Mouse (Mus musculus): ENCODE results near the gene Spsb3. TPM values are rescaled to one million over a fixed set of nuclear protein-coding genes. Genes with fewer than 3 reads are reported as not detected.

Gene Spsb3
- total and polyA plus RNA-seq, 2 experiments from 2014 or later, result 89.8 to 91.0 TPM

DNA sequence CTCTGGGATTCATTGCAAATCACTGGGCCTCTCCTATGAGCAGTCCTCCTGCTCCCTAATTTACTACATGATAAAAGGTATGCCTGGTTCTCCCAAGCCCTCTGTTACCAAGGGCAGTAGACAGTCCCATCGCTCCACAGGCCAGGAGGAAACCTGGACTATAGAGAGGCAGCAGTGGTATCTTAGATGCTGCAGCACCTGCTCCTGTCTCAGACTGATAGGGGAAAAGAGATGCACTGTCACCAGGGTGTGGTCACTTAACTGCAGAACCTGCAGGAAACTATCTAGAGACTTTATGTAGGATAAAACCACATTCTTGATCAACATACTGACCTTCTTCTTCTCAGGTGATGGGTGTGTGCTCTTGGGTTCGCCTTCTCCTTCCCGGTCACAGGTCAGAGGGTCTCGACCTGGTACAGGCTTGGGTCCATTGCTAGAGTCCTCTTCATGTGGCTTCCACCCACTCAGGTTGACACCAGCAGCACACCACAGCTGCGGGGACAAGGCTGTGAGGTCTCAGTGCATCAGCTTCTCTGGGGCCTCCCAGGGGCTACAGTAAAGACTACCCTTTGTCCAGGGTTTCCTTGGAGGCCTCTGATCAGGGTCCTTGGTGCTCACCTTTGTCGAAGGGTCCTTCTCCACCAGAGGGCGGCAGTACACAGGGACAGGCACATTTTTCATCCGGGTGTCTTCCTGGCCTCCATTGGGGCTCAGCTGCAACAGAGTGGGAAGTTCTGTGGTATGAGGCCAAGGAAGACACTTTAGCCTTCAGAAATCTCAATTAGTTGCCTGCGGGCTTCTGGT, 16.4 kb downstream of the Spsb3 start:
- DNase-seq (no peak), ATAC-seq (no peak)
- no peak overlapping the region for H3K4me2 ChIP-seq (ENCODE audit: low read depth)
- no peak overlapping the region for H3K27ac ChIP-seq (ENCODE audit: low read depth, low read length)
- whole genome bisulfite sequencing, result 70% methylated on average over 9 of the region's 9 CpGs
- no peaks in the 10 kb centered on the region for H3K27me3 ChIP-seq (ENCODE audit: insufficient read depth, low read length)
- H3K4me3 ChIP-seq (ENCODE audit: low read depth, low read length), result no peak overlapping the region
- no peaks in the 10 kb centered on the region for H3K4me1 ChIP-seq (ENCODE audit: insufficient read depth)
- H3K9ac ChIP-seq, result no peak overlapping the region
- TF ChIP-seq CTCF (IDR thresholded peaks at IDR 0.05; ENCODE audit: low read depth), result peak; percentile 49
- H3K9me3 ChIP-seq (ENCODE audit: low read length), result no peaks in the 10 kb centered on the region
- peaks cover 100% of the 10 kb centered on the region for H3K36me3 ChIP-seq (ENCODE audit: insufficient read depth)

DNA sequence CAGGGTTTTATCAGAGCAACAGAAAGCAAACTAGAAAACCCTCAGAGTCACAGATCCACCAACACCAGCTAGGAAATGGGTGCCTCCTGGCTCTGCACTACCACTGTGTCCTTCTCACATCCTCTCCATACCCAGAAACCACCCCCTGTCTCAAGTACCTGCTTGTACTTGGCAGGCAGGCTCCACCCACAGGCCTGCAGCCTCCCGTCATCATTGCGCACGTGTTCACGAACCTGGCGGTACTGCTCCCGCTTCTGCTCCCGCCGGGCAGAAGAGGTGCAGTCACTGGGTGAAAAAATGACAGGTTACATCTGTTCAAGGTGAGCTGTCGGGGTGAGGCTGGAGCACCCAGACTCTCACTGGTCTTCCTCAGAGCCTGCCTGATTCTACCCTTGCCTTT, 17.3 kb downstream of the Spsb3 start:
- DNase-seq (no peak), ATAC-seq (no peak)
- Histone ChIP-seq H3K9me3 (ENCODE audit: low read length) (no peaks in the 10 kb centered on the region), H3K27ac (ENCODE audit: low read depth, low read length) (no peak overlapping the region), H3K9ac (no peak overlapping the region), H3K4me1 (ENCODE audit: insufficient read depth) (no peaks in the 10 kb centered on the region), H3K4me3 (ENCODE audit: low read depth, low read length) (no peak overlapping the region), H3K4me2 (ENCODE audit: low read depth) (no peak overlapping the region), H3K27me3 (ENCODE audit: insufficient read depth, low read length) (no peaks in the 10 kb centered on the region), H3K36me3 (ENCODE audit: insufficient read depth) (peaks cover 100% of the 10 kb centered on the region)
- WGBS, result 90% methylated on average over 9 of the region's 9 CpGs
- no peak for TF ChIP-seq CTCF (IDR thresholded peaks at IDR 0.05; ENCODE audit: low read depth)

DNA sequence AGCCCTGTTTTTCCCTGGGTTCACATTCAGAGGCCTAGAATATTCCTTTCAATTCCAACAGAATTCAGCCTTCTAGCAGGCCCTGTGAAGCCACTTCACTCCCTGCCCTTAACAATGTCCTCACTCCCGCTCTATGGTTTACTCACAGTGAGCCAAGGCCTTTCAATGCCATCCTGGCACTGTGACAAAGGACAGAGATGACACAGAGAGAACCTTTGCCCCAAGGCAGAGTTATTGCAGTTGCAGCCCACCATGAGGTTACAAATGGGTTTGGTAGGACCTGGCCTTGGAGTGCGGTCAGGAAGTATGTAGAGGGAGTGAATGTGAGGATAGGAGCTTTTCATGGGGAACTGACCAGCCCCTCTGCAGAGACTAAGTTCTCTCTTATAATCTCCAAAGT, 21.1 kb downstream of the Spsb3 start:
- ATAC-seq, result no peak
- no peaks in the 10 kb centered on the region for H3K4me1 ChIP-seq (ENCODE audit: insufficient read depth)
- no peak overlapping the region for H3K4me3 ChIP-seq (ENCODE audit: low read depth, low read length)
- no peak overlapping the region for H3K27ac ChIP-seq (ENCODE audit: low read depth, low read length)
- H3K4me2 ChIP-seq (ENCODE audit: low read depth), result no peak overlapping the region
- no peak for TF ChIP-seq CTCF (IDR thresholded peaks at IDR 0.05; ENCODE audit: low read depth)
- DNase-seq, result no peak
- no peaks in the 10 kb centered on the region for H3K9me3 ChIP-seq (ENCODE audit: low read length)
- H3K36me3 ChIP-seq (ENCODE audit: insufficient read depth), result peaks cover 99% of the 10 kb centered on the region
- no peak overlapping the region for H3K9ac ChIP-seq
- no peaks in the 10 kb centered on the region for H3K27me3 ChIP-seq (ENCODE audit: insufficient read depth, low read length)
- WGBS, result 91% methylated on average over 2 of the region's 2 CpGs

DNA sequence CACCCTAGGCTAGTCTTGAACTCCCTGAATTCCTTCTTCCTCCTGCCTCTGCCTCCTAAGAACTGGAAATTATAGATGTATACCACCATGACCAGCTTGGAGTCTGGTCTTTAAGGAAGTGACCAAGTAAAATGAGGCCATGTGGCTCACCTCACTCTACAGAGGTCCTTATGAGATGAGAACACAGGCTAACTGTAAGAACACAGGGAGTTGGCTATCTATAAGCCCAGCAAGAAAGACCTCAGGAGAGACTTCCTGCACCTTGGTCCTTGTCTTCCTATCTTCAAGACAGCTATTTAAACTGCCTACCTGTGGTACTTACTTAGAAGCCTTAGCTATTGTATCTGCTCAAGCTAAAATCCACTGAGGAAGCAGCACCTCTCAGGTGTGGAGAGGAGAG, 27.5 kb downstream of the Spsb3 start:
- Histone ChIP-seq H3K9ac (no peak overlapping the region), H3K9me3 (ENCODE audit: low read length) (no peaks in the 10 kb centered on the region), H3K4me2 (ENCODE audit: low read depth) (no peak overlapping the region), H3K4me3 (ENCODE audit: low read depth, low read length) (no peak overlapping the region), H3K27ac (ENCODE audit: low read depth, low read length) (no peak overlapping the region), H3K27me3 (ENCODE audit: insufficient read depth, low read length) (no peaks in the 10 kb centered on the region), H3K36me3 (ENCODE audit: insufficient read depth) (peaks cover 93% of the 10 kb centered on the region), H3K4me1 (ENCODE audit: insufficient read depth) (no peaks in the 10 kb centered on the region)
- DNase-seq, result no peak
- no peak for TF ChIP-seq CTCF (IDR thresholded peaks at IDR 0.05; ENCODE audit: low read depth)
- no peak for ATAC-seq

DNA sequence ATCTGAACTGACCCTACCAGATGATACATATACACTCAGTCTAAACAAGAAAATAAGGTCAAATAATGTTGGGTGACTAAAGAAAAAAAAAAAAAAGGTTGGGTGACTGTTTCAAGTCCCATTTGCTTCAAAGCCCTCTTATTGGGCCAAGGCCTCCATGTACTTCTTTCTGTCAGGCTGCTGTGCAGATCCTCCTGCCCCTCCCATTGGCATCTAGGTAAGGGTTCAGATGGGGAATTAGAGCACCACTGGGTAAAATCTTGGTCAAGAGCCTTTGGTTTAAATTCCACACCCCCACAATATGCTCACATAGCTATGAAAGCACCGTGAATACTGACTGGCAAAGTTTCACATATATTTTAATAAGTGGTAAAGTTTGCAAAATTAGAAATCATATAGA, 36.8 kb downstream of the Spsb3 start:
- 95% methylated on average over 1 of the region's 1 CpGs for WGBS
- no peak for ATAC-seq

DNA sequence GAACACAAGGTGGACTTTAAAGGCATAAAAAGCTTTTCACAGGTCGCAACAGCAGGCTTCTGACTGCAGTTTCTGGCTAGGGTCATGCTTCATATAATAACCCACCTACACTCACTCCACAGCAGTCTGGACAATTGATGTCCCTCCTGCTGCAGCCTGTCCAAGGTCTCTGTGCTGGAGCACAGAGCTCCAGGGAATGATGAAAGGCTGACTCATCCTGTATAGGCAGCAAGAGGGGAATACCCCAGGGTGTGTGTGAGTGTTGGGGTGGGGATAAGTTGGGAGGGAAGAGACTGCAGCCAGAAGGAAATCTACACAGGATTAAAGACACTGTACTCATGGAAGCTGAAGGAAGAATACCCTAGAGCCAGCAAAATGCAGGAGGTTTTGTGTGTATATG, 43.1 kb downstream of the Spsb3 start:
- Histone ChIP-seq H3K27me3 (ENCODE audit: insufficient read depth, low read length) (no peaks in the 10 kb centered on the region), H3K9me3 (ENCODE audit: low read length) (no peaks in the 10 kb centered on the region), H3K9ac (no peak overlapping the region), H3K4me2 (ENCODE audit: low read depth) (no peak overlapping the region), H3K4me1 (ENCODE audit: insufficient read depth) (peaks cover under 1% of the 10 kb centered on the region; the same call in 1 of the 2 replicates), H3K4me3 (ENCODE audit: low read depth, low read length) (no peak overlapping the region), H3K36me3 (ENCODE audit: insufficient read depth) (peaks cover 26% of the 10 kb centered on the region), H3K27ac (ENCODE audit: low read depth, low read length) (no peak overlapping the region)
- DNase-seq (no peak), ATAC-seq (no peak)
- 88% methylated on average over 1 of the region's 1 CpGs for WGBS
- TF ChIP-seq CTCF (IDR thresholded peaks at IDR 0.05; ENCODE audit: low read depth), result no peak

More for the DNA sequence above, 36.8 kb downstream of the Spsb3 start:
- Histone ChIP-seq H3K4me1 (ENCODE audit: insufficient read depth) (no peaks in the 10 kb centered on the region), H3K4me2 (ENCODE audit: low read depth) (no peak overlapping the region), H3K27ac (ENCODE audit: low read depth, low read length) (no peak overlapping the region), H3K4me3 (ENCODE audit: low read depth, low read length) (no peak overlapping the region), H3K36me3 (ENCODE audit: insufficient read depth) (peaks cover 85% of the 10 kb centered on the region), H3K27me3 (ENCODE audit: insufficient read depth, low read length) (no peaks in the 10 kb centered on the region), H3K9me3 (ENCODE audit: low read length) (no peaks in the 10 kb centered on the region), H3K9ac (no peak overlapping the region)
- no peak for TF ChIP-seq CTCF (IDR thresholded peaks at IDR 0.05; ENCODE audit: low read depth)
- no peak for DNase-seq

DNA sequence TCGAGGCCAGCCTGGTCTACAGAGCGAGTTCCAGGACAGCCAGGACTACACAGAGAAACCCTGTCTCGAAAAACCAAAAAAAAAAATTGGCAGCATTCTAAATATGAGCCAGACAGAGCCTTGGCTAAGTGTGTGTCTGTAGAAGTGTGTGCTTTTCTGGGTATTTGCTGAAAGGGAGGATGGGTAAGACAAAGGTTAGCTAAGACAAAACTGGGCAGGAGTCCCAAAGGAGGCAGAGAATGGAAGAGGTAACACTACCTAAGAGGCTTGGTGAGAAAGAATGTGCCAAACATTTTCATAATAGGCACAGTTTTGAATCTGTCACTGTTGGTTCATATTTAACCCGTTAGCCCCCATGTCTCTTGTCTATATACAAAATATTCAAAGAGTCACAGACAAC, 46.0 kb downstream of the Spsb3 start:
- H3K27ac ChIP-seq (ENCODE audit: low read depth, low read length), result no peak overlapping the region
- H3K4me1 ChIP-seq (ENCODE audit: insufficient read depth), result peaks cover 16% of the 10 kb centered on the region
- H3K27me3 ChIP-seq (ENCODE audit: insufficient read depth, low read length), result no peaks in the 10 kb centered on the region
- H3K4me3 ChIP-seq (ENCODE audit: low read depth, low read length), result no peak overlapping the region
- ATAC-seq, result no peak
- no peak for TF ChIP-seq CTCF (IDR thresholded peaks at IDR 0.05; ENCODE audit: low read depth)
- WGBS, result 95% methylated on average over 4 of the region's 4 CpGs
- H3K36me3 ChIP-seq (ENCODE audit: insufficient read depth), result peaks cover 8% of the 10 kb centered on the region
- H3K9me3 ChIP-seq (ENCODE audit: low read length), result no peaks in the 10 kb centered on the region
- no peak overlapping the region for H3K4me2 ChIP-seq (ENCODE audit: low read depth)
- no peak overlapping the region for H3K9ac ChIP-seq
- DNase-seq, result no peak

All from forebrain, postnatal 0 days (tissue).